ENCODE assay signal across 8 mouse cellular contexts in the genomic region with DNA sequence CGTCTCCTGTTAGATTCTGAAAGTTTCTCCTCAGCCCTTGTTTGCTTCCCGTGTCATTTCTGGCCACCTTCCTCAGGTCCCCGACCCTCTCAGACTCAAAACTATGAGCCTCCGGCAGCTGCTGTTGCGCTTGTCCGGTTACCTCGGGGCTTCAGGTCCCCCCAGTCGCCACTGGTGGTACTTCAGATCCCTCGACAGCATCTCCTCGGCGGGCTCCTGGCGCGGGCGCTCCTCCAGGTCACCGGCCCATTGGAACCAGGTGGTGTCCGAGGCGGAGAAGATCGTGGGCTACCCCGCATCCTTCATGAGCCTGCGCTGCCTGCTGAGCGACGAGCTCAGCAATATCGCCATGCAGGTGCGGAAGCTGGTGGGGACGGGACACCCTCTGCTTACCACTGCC. TPM values are rescaled to one million over a fixed set of nuclear protein-coding genes. Genes with fewer than 3 reads are reported as not detected.
A peak's percentile ranks its signal among the peaks of the same experiment; 100 is the strongest.
DNase-seq lines count a peak whose midpoint lies in the region; ATAC-seq and TF ChIP-seq lines count a peak whose summit lies in the region.

No protein-coding gene starts in this region.

- no peaks in the 10 kb centered on the region for H3K36me3 ChIP-seq in heart, adult 2 months (ENCODE audit: control insufficient read depth, insufficient read depth, low read length)
- peaks cover 4% of the 10 kb centered on the region; the same call in 1 of the 2 replicates for H3K36me3 ChIP-seq in E14TG2a.4 (ENCODE audit: insufficient read depth, low read length)
- no peaks in the 10 kb centered on the region for H3K36me3 ChIP-seq in embryonic facial prominence, embryonic 11.5 days (replicated peaks; ENCODE audit: control insufficient read depth, insufficient read depth, low read depth, low read length)
- no peaks in the 10 kb centered on the region for H3K36me3 ChIP-seq in hindbrain, embryonic 11.5 days (ENCODE audit: control insufficient read depth, insufficient read depth, low read length)
- H3K36me3 ChIP-seq in liver, embryonic 12.5 days: peaks cover 7% of the 10 kb centered on the region; the same call in 1 of the 2 replicates
- H3K36me3 ChIP-seq in neural tube, embryonic 14.5 days (ENCODE audit: control insufficient read depth, insufficient read depth, low read length): no peaks in the 10 kb centered on the region

- ATAC-seq in embryonic facial prominence, embryonic 11.5 days (replicated peaks; ENCODE audit: insufficient number of reproducible peaks, low FRiP score, low TSS enrichment, low read depth): peak; percentile 24; the same call in 1 of the 2 replicates
- ATAC-seq in hindbrain, embryonic 11.5 days (ENCODE audit: low FRiP score): peak; percentile 73
- ATAC-seq in liver, embryonic 12.5 days: peak; percentile 52
- ATAC-seq in neural tube, embryonic 14.5 days (ENCODE audit: low read depth): peak; percentile 69

- no peak for TF ChIP-seq EP300 in heart, adult 2 months (IDR thresholded peaks at IDR 0.05; ENCODE audit: insufficient read depth, low read depth, low read length)

- no peaks in the 10 kb centered on the region; the same call in 1 of the 2 replicates for H3K79me2 ChIP-seq in heart, adult 2 months (replicated peaks; ENCODE audit: control insufficient read depth, insufficient read depth, low read length)

- intact Hi-C loops in heart, adult 2 months (cut with DNase I): loop anchor here (5.0 to 10.0 kb wide), 2 partner anchors 156 to 253 kb away; a partner anchor contains a TSS

- H3K4me1 ChIP-seq in heart, adult 2 months (ENCODE audit: control insufficient read depth, insufficient read depth, low read length): peaks cover 3% of the 10 kb centered on the region
- peaks cover 36% of the 10 kb centered on the region for H3K4me1 ChIP-seq in E14TG2a.4 (replicated peaks; ENCODE audit: low read depth, low read length)
- no peaks in the 10 kb centered on the region; the same call in 1 of the 2 replicates for H3K4me1 ChIP-seq in embryonic facial prominence, embryonic 11.5 days (ENCODE audit: control insufficient read depth, insufficient read depth, low read length)
- peaks cover 2% of the 10 kb centered on the region; the same call in 1 of the 2 replicates for H3K4me1 ChIP-seq in hindbrain, embryonic 11.5 days (replicated peaks; ENCODE audit: control insufficient read depth, insufficient read depth, low read length)
- peaks cover 34% of the 10 kb centered on the region for H3K4me1 ChIP-seq in liver, embryonic 12.5 days
- H3K4me1 ChIP-seq in neural tube, embryonic 14.5 days (ENCODE audit: control insufficient read depth, insufficient read depth, low read length): peaks cover 8% of the 10 kb centered on the region; the same call in 1 of the 2 replicates

- peak overlapping the region; percentile 86 for H3K4me2 ChIP-seq in embryonic facial prominence, embryonic 11.5 days (ENCODE audit: low read depth, low read length)
- H3K4me2 ChIP-seq in hindbrain, embryonic 11.5 days (replicated peaks; ENCODE audit: low read depth, low read length): peak overlapping the region; percentile 83
- H3K4me2 ChIP-seq in liver, embryonic 12.5 days: peak overlapping the region; percentile 91
- peak overlapping the region; percentile 84 for H3K4me2 ChIP-seq in neural tube, embryonic 14.5 days (ENCODE audit: low read depth, low read length)

- no peak for TF ChIP-seq POLR2A in heart, adult 2 months (IDR thresholded peaks at IDR 0.05; ENCODE audit: insufficient read depth, low read depth, low read length)

- no peak for TF ChIP-seq CTCF in heart, adult 2 months (IDR thresholded peaks at IDR 0.05)
- TF ChIP-seq CTCF in E14TG2a.4 (conservative IDR thresholded peaks at IDR 0.05; ENCODE audit: low read length): no peak

- H3K9ac ChIP-seq in heart, adult 2 months (ENCODE audit: low read depth, low read length): peak overlapping the region; percentile 58
- peak overlapping the region; percentile 89 for H3K9ac ChIP-seq in embryonic facial prominence, embryonic 11.5 days (replicated peaks; ENCODE audit: low read length)
- peak overlapping the region; percentile 97 for H3K9ac ChIP-seq in hindbrain, embryonic 11.5 days (ENCODE audit: low read depth, low read length)
- peak overlapping the region; percentile 95 for H3K9ac ChIP-seq in liver, embryonic 12.5 days
- H3K9ac ChIP-seq in neural tube, embryonic 14.5 days (replicated peaks; ENCODE audit: low read depth, low read length): peak overlapping the region; percentile 92

- peak overlapping the region; percentile 98 for H3K4me3 ChIP-seq in heart, adult 2 months
- H3K4me3 ChIP-seq in E14TG2a.4 (replicated peaks; ENCODE audit: low read length): peak overlapping the region; percentile 98
- peak overlapping the region; percentile 76 for H3K4me3 ChIP-seq in embryonic facial prominence, embryonic 11.5 days (ENCODE audit: low read depth, low read length)
- peak overlapping the region; percentile 91 for H3K4me3 ChIP-seq in hindbrain, embryonic 11.5 days (ENCODE audit: low read depth, low read length)
- H3K4me3 ChIP-seq in liver, embryonic 12.5 days: peak overlapping the region; percentile 92
- H3K4me3 ChIP-seq in neural tube, embryonic 14.5 days (ENCODE audit: low read depth, low read length): peak overlapping the region; percentile 91

- no peaks in the 10 kb centered on the region for H3K27me3 ChIP-seq in heart, adult 2 months (ENCODE audit: control insufficient read depth, insufficient read depth, low read length)
- no peaks in the 10 kb centered on the region for H3K27me3 ChIP-seq in E14TG2a.4 (ENCODE audit: insufficient read depth, low read length)
- no peaks in the 10 kb centered on the region for H3K27me3 ChIP-seq in embryonic facial prominence, embryonic 11.5 days (ENCODE audit: control insufficient read depth, insufficient read depth, low read length)
- H3K27me3 ChIP-seq in hindbrain, embryonic 11.5 days (ENCODE audit: control insufficient read depth, insufficient read depth, low read length): no peaks in the 10 kb centered on the region
- H3K27me3 ChIP-seq in liver, embryonic 12.5 days (replicated peaks): no peaks in the 10 kb centered on the region
- no peaks in the 10 kb centered on the region for H3K27me3 ChIP-seq in neural tube, embryonic 14.5 days (ENCODE audit: control insufficient read depth, insufficient read depth, low read length)

- no peaks in the 10 kb centered on the region for H3K9me3 ChIP-seq in E14TG2a.4 (ENCODE audit: low read length)
- H3K9me3 ChIP-seq in embryonic facial prominence, embryonic 11.5 days (replicated peaks; ENCODE audit: control insufficient read depth, low read length): no peaks in the 10 kb centered on the region
- H3K9me3 ChIP-seq in hindbrain, embryonic 11.5 days (ENCODE audit: control insufficient read depth, low read length): no peaks in the 10 kb centered on the region
- H3K9me3 ChIP-seq in liver, embryonic 12.5 days (replicated peaks): no peaks in the 10 kb centered on the region
- no peaks in the 10 kb centered on the region for H3K9me3 ChIP-seq in neural tube, embryonic 14.5 days (ENCODE audit: control insufficient read depth, low read length)

- peak overlapping the region; percentile 96 for H3K27ac ChIP-seq in heart, adult 2 months
- H3K27ac ChIP-seq in embryonic facial prominence, embryonic 11.5 days (replicated peaks; ENCODE audit: low read depth, low read length): peak overlapping the region; percentile 69
- peak overlapping the region; percentile 58 for H3K27ac ChIP-seq in hindbrain, embryonic 11.5 days (ENCODE audit: low read depth, low read length)
- peak overlapping the region; percentile 88 for H3K27ac ChIP-seq in liver, embryonic 12.5 days
- peak overlapping the region; percentile 94 for H3K27ac ChIP-seq in neural tube, embryonic 14.5 days (ENCODE audit: low read depth, low read length)

- no peak for DNase-seq in heart, adult 2 months
- DNase-seq in heart, adult 18-20 months: no peak
- peak; percentile 17 for DNase-seq in embryonic facial prominence, embryonic 11.5 days (ENCODE audit: low spot score)
- DNase-seq in hindbrain, embryonic 11.5 days (ENCODE audit: low spot score): no peak
- DNase-seq in ovary, postnatal 10 days (ENCODE audit: low spot score): no peak

- WGBS in heart, adult 2 months: under 1% methylated on average over 25 of the region's 25 CpGs
- under 1% methylated on average over 25 of the region's 25 CpGs for WGBS in embryonic facial prominence, embryonic 11.5 days
- WGBS in hindbrain, embryonic 11.5 days: under 1% methylated on average over 25 of the region's 25 CpGs
- under 1% methylated on average over 25 of the region's 25 CpGs for WGBS in liver, embryonic 12.5 days (ENCODE audit: insufficient replicate concordance)
- under 1% methylated on average over 25 of the region's 25 CpGs for WGBS in neural tube, embryonic 14.5 days

RNA-seq across cellular contexts. Expression of a gene that starts 0.4 kb away (rescaled TPM):
- 10 to 100 TPM; 31.1 to 33.7 TPM for total RNA-seq in heart, adult 2 months (2021)
- 16.6 and 27.0 TPM in 2 replicates for polyA plus RNA-seq in heart, adult 2 months (2012; rRNA removed)
- total RNA-seq in heart, adult 18-20 months (2021): 10 to 100 TPM; 35.0 to 35.9 TPM
- polyA plus RNA-seq in embryonic facial prominence, embryonic 11.5 days (2014; fragmentation: Nextera tagmentation; extraction: Ambion mirVana): 13.7 and 14.6 TPM in 2 replicates
- 15.2 and 18.4 TPM in 2 replicates for polyA plus RNA-seq in hindbrain, embryonic 11.5 days (2014; fragmentation: Nextera tagmentation; extraction: Ambion mirVana)
- polyA plus RNA-seq in liver, embryonic 12.5 days (2016; fragmentation: Nextera tagmentation; extraction: Ambion mirVana): 10.1 and 10.2 TPM in 2 replicates
- 14.4 and 17.3 TPM in 2 replicates for polyA plus RNA-seq in neural tube, embryonic 14.5 days (2014; fragmentation: Nextera tagmentation; extraction: Ambion mirVana)

RNA-seq across cellular contexts. Expression of a gene that starts 47.2 kb away (rescaled TPM):
- total RNA-seq in heart, adult 2 months (2021): 1 to 10 TPM; 2.2 to 2.5 TPM
- 3.5 and 5.8 TPM in 2 replicates for polyA plus RNA-seq in heart, adult 2 months (2012; rRNA removed)
- 1 to 10 TPM; 2.9 to 3.8 TPM for total RNA-seq in heart, adult 18-20 months (2021)
- polyA plus RNA-seq in embryonic facial prominence, embryonic 11.5 days (2014; fragmentation: Nextera tagmentation; extraction: Ambion mirVana): 0.81 and 1.7 TPM in 2 replicates
- polyA plus RNA-seq in hindbrain, embryonic 11.5 days (2014; fragmentation: Nextera tagmentation; extraction: Ambion mirVana): 1.4 and 2.0 TPM in 2 replicates
- polyA plus RNA-seq in liver, embryonic 12.5 days (2016; fragmentation: Nextera tagmentation; extraction: Ambion mirVana): not detected in 2 replicates
- 1.7 and 2.4 TPM in 2 replicates for polyA plus RNA-seq in neural tube, embryonic 14.5 days (2014; fragmentation: Nextera tagmentation; extraction: Ambion mirVana)

RNA-seq across cellular contexts. Expression of a gene that starts 47.3 kb away (rescaled TPM):
- 10 to 100 TPM; 16.5 to 16.7 TPM for total RNA-seq in heart, adult 2 months (2021)
- 5.1 and 5.3 TPM in 2 replicates for polyA plus RNA-seq in heart, adult 2 months (2012; rRNA removed)
- total RNA-seq in heart, adult 18-20 months (2021): 10 to 100 TPM; 12.3 to 15.4 TPM
- 5.2 and 5.3 TPM in 2 replicates for polyA plus RNA-seq in embryonic facial prominence, embryonic 11.5 days (2014; fragmentation: Nextera tagmentation; extraction: Ambion mirVana)
- 7.1 and 11.1 TPM in 2 replicates for polyA plus RNA-seq in hindbrain, embryonic 11.5 days (2014; fragmentation: Nextera tagmentation; extraction: Ambion mirVana)
- polyA plus RNA-seq in liver, embryonic 12.5 days (2016; fragmentation: Nextera tagmentation; extraction: Ambion mirVana): 0.04 and 0.16 TPM in 2 replicates
- 12.3 and 17.0 TPM in 2 replicates for polyA plus RNA-seq in neural tube, embryonic 14.5 days (2014; fragmentation: Nextera tagmentation; extraction: Ambion mirVana)
